Mouse (Mus musculus): ENCODE results near the gene St3gal3.

St3gal3 gene

DNA sequence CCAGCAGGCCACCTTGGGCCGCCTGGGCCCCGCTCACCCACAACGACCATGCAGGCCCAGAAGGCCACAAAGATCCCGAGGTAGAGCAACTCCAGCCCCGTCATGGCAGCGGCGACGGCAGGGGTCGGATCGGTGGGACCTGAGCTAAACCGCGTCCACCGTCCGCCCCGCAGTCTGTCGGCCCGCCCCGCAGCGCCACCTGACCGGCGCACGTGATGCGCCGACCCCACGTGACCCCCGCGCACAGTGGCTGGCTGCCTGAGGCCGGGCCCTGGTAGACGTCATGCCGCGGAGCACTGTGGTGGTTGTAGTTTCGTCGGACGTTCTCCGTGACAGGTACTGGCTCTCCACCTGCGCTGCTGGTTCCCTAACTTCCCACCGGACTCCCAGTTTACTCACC, 247.6 kb downstream of the St3gal3 start, which contains the start of gene Atp6v0b:
Gene Atp6v0b, minus strand, starts transcription at position 201 of the 400 bp plus-strand sequence.
- peak; percentile 87 to 94 for DNase-seq

DNA sequence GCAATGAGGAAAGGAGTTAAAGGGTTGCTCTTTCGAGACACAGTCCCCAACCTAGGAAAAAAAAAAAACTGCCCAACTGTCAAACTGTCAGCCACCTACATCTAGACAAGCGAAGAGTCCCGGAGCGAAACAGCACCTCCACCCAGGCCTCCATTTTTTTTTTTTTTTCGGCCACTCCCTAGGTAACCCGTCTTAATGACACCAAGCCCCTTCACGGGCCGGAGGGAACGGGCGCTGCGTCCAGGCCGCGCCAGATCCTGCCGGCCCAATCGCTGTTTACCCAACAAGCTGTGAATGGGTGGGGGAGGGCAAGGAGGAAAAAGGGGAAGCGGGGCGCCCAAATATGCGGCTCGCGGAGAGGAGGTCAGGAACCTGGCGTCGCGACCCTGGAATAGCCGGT, 248.1 kb downstream of the St3gal3 start:
- DNase-seq = peak in 1 of 2 experiments; percentile 27

DNA sequence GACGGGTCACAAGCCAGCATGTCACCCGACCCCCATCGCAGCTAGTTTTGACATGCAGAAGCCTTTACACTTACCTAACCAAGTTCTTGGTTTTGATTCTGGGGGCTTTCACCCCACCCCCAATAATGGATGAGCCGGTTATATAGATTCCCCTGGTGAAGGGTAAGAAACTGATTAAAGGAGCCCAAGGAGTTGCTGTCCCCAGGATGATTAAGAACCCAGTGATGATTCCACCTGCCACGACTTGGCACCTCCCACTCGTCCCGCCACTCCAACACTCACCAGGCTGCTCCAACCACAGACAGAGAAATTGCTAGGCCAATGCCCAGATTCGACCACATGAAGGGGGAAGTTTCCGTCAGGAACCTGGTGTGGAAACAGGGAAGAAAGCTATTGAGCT, 248.7 kb downstream of the St3gal3 start:
- DNase-seq = no peak

DNA sequence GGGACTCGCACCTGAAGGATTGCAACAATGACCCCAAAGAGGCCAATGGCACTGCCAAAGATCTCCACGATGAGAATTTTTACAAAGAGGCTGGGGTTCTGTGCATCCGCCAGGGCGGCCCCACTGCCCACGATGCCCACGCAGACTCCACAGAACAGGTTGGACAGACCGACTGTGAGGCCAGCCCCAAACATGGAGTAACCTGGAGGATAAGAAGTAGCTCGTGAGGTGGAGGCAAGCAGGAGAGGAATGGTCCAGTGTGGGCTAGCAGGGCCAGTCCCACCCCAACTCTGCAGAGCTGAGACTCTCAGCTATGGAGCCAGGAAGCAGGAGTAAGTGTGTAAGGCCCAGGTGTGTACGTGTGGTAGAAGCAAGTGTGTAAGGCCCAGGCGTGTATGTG, 249.6 kb downstream of the St3gal3 start:
- DNase-seq = no peak

DNA sequence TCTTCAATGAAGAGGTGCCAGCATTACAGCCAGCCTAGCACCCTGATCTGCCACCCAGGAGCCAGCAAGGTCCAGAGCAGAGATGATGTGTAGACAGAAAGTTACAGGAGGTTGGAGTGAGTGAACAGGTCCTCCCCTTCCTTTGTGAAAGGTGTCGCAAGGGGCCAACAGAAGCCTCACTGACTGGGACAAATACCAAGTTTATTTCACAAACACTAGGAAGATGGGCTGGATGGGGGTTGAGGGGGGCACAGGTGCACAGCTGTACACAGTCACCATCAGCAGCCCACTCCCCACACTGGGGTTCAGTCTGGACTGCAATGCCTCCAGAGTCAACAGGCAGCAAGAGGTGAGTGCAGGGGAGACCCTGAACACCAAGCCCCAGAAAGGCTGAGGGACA, 250.6 kb downstream of the St3gal3 start:
- DNase-seq = no peak

DNA sequence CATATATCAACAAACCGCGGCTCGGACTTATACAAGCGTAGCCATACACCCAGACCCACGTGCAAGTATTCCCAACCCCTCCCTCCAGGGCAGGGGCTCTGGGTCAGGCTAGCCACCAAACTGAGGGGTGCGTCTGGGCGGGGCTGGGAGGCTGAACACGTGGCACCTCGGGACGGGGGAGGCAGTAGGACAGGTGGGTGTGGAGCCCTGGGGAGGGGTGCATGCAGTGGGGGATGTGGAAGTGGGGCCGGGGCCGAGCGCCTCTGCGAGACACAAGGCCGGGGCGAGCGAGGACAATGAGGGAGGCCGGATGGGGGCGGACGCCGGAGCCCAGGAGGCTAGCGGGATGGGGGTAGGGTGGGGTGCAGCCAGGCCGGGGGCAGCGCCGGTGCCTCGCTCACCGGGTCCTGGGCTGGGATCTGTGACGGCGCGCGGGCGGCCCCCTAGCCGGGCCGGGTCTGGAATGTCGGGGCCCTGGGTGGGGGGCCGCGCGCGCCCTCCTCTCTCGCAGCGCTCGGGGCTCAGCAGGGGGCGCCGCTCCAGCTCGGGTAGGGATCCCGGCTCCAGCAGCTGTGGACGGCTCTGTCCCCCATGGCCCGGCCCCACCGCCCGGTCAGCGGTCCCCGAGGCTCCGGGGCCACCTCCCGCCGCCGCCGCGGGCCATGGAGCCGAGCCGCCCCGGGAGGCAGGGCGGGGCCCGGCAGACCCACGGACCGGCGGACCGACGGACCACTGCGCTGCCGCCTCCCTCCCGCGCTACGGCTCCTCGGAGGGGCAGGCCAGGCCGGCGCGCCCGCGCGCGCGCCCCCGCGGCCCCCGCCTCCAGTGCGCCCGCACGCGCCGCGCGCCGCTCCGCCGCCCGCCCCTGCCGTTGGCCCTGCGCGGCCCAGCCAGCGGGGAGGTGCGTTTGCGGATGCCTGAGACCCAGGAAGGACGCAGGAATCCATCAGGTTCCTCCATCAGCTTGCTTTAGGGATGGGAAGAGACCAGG, 251.7 kb downstream of the St3gal3 start, which contains the start of gene B4galt2:
Gene B4galt2, minus strand, starts transcription at position 787 of the 991 bp plus-strand sequence.
- DNase-seq = no peak

All from spleen, adult 18-20 months (tissue).